15 mouse cellular contexts compared by ENCODE assay signal in the genomic region with DNA sequence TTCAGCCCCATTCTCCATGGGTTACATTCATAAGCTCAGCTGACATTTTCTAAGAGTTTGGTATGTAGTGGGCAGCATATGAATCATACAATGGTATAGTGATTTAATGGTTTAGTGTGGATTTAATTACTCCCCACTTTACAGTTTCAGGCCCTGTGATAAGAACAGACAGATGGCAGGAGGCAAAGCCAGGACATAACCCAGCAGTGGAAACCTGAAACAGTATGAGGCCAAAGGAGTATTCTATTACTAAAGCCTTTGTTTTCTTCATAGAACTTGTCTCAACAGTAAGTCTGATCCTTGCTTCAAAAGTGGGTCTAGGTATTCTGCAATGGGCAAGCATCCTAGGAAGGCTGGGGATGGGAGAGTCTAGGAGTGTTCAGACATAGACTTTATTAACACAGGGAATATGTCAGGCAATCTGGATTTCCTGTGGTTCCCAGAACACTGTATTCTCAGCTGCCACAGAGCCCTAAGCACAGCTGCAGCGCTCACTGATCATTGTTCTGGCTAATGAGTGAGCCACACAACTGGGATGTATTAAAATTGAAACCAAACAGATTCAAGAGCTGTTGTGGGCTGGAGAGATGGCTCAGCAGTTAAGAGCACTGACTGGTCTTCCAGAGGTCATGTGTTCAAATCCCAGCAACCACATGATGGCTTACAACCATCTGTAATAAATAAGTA.
"Had no signal": no experiment of that assay in that cellular context is flagged by ENCODE, and none has a peak within 500 bp of the region (broad histone marks: within the 10 kb centered on the region; RNA-seq: fewer than 3 reads in every experiment).

No protein-coding gene starts in this region.

- ATAC-seq: midbrain, embryonic 15.5 days had no signal

- H3K27me3 ChIP-seq: liver, embryonic 13.5 days; midbrain, embryonic 12.5 days; midbrain, embryonic 15.5 days had no signal

- DNase-seq: kidney, adult 18-20 months; kidney, adult 9 months; kidney, postnatal 14 days; layer of hippocampus, adult 9-11 months; liver; liver, embryonic 13.5 days; lung, adult 2 months; lung, postnatal 14 days; thymus, adult 2 months; thymus, postnatal 14 days; thymus, postnatal 4 days had no signal

- H3K27ac ChIP-seq: layer of hippocampus, adult 2 months; liver, embryonic 13.5 days; macrophage; midbrain, embryonic 12.5 days; midbrain, embryonic 15.5 days had no signal

- H3K9me3 ChIP-seq: liver, embryonic 13.5 days; midbrain, embryonic 12.5 days; midbrain, embryonic 15.5 days had no signal

- H3K4me2 ChIP-seq: liver, embryonic 13.5 days; midbrain, embryonic 12.5 days; midbrain, embryonic 15.5 days had no signal

- H3K36me3 ChIP-seq: liver, embryonic 13.5 days; midbrain, embryonic 12.5 days; midbrain, embryonic 15.5 days had no signal

- H3K4me1 ChIP-seq: liver, embryonic 13.5 days; midbrain, embryonic 12.5 days; midbrain, embryonic 15.5 days had no signal

- H3K4me3 ChIP-seq: layer of hippocampus, adult 2 months; liver, embryonic 13.5 days; midbrain, embryonic 12.5 days; midbrain, embryonic 15.5 days had no signal

- H3K9ac ChIP-seq: liver, embryonic 13.5 days; midbrain, embryonic 12.5 days; midbrain, embryonic 15.5 days had no signal
